Mouse (Mus musculus): ENCODE data around the gene Kif4. TPM values are rescaled to one million over a fixed set of nuclear protein-coding genes. Genes with fewer than 3 reads are reported as not detected.

Gene Kif4
- polyA plus RNA-seq, 1 experiment from 2014 or later: 4.8 TPM

DNA sequence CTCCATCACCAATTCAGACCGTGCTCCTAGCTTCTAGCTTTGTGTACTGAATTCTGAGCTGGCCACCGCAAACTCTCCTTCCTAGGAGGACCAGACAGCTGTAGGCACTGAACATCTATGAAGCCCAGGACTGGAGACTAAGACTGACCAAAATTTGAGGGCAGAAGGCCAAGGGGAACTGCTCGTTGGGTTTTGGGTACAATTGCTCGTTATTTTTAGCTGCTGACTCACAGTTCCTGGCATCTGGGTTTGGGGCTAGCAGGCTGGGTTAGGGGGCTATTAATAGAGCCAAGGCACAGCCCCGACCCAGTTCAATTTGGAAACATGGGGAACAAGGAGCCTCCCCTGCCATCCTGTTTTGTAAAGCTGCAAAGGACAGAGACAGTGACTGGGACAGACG lies 115.2 kb downstream of the Kif4 start:
- H3K27ac ChIP-seq: no peak overlapping the region
- H3K4me2 ChIP-seq (replicated peaks): no peak overlapping the region
- DNase-seq (ENCODE audit: low spot score) (no peak), ATAC-seq (ENCODE audit: low FRiP score) (no peak)
- WGBS: 74% methylated on average over 6 of the region's 6 CpGs
- H3K27me3 ChIP-seq (ENCODE audit: control insufficient read depth, insufficient read depth, low read length): no peaks in the 10 kb centered on the region
- no peak overlapping the region for H3K4me3 ChIP-seq (replicated peaks; ENCODE audit: low read length)
- no peak overlapping the region for H3K9ac ChIP-seq
- H3K9me3 ChIP-seq (ENCODE audit: control insufficient read depth, low read length): 0 out of 2 replicates have a peak, but pooled peaks cover 7% of the 10 kb centered on the region
- no peaks in the 10 kb centered on the region; the same call in 1 of the 2 replicates for H3K4me1 ChIP-seq (replicated peaks; ENCODE audit: control insufficient read depth, insufficient read depth, low read length)
- no peaks in the 10 kb centered on the region for H3K36me3 ChIP-seq (replicated peaks; ENCODE audit: control insufficient read depth, insufficient read depth)

DNA sequence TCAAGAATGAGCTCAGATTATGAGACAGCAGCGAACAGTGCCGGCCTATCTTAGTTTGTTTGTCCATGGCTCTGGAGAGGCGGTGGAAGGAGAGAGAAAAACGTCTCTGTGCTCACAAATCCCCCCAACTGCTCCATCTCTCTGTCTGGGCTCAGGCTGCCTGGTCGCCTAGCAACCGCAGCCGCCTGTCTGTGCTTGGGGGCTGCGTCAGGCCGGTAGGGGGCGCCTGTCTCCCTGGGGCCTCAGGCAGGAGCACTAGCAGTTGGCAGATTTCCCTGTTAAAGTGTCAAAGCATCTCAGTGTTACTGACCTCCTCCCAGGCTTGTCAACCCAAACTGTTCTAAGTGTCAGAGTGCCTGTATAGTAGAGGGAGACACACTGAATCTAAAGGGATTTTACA lies 116.4 kb downstream of the Kif4 start:
- Histone ChIP-seq H3K36me3 (replicated peaks; ENCODE audit: control insufficient read depth, insufficient read depth) (no peaks in the 10 kb centered on the region), H3K27ac (no peak overlapping the region), H3K27me3 (ENCODE audit: control insufficient read depth, insufficient read depth, low read length) (no peaks in the 10 kb centered on the region), H3K4me1 (replicated peaks; ENCODE audit: control insufficient read depth, insufficient read depth, low read length) (no peaks in the 10 kb centered on the region; the same call in 1 of the 2 replicates), H3K4me2 (replicated peaks) (no peak overlapping the region), H3K4me3 (replicated peaks; ENCODE audit: low read length) (no peak overlapping the region), H3K9me3 (ENCODE audit: control insufficient read depth, low read length) (0 out of 2 replicates have a peak, but pooled peaks cover 7% of the 10 kb centered on the region), H3K9ac (no peak overlapping the region)
- WGBS: 14% methylated on average over 10 of the region's 10 CpGs
- peak; percentile 65 for DNase-seq (ENCODE audit: low spot score)
- peak; percentile 70 for ATAC-seq (ENCODE audit: low FRiP score)

DNA sequence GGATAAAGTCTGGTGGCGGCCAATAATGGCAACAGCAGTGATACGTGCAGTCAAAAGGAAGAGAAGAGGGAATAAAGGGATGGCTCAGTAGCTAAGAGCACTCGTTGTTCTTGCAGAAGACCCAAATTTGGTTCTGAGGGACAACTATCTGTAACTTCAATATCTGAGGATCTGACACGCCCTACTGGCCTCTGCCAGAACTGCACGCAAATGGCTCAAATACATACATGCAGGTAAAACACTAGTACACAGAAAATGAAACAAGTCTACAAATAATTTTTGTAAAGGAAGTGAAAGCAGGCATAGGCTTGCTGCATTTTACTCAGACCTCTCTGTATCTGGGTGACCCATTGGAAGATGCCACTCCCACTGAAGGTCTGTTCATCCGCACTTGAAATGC lies 140.3 kb downstream of the Kif4 start:
- DNase-seq (ENCODE audit: low spot score): peak; percentile 23
- no peaks in the 10 kb centered on the region for H3K9me3 ChIP-seq (ENCODE audit: control insufficient read depth, low read length)

DNA sequence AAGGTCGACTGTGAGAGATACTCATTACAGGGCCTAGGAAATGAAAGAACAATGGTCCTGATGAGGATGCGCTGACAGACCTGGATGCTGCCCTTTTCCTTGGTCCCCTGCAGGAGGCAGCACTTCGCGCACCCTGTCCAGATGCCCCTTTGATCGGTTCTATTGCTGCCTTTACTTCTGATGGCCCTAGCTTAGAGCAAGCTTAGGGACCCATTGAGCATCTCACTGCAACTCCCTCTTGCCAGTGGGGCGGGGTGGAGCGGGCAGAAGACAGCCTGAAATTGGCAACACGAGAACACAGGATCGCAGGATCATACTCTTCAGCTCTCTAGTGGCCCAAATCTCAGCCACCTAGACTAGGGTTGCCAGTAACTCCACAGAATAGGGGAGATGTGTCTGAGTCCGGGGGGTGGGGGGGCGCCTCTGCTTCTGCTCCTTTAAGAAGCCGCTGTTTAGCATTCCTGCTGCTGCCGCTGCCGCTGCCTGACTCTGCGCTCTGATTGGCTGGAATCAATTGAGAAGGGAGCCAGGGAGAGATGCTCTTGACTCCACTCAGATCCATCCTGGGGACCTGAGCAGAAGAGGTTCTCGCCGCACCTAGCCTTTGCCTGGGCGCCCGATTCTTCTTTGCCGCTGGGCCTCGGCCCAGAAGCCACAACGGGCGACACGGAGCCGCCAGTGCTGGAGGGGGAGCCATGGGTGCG lies 141.8 kb downstream of the Kif4 start, which contains the start of gene Dlg3:
Gene Dlg3 (plus strand): TSS at position 542 of the 704 bp plus-strand sequence.
- Histone ChIP-seq H3K27ac (peak within 1 kb of the TSS; percentile 74), H3K4me3 (replicated peaks; ENCODE audit: low read length) (peak within 1 kb of the TSS; percentile 64), H3K27me3 (ENCODE audit: control insufficient read depth, insufficient read depth, low read length) (no peaks in the 10 kb centered on the region), H3K36me3 (replicated peaks; ENCODE audit: control insufficient read depth, insufficient read depth) (0 out of 2 replicates have a peak, but pooled peaks cover 3% of the 10 kb centered on the region), H3K4me1 (replicated peaks; ENCODE audit: control insufficient read depth, insufficient read depth, low read length) (0 out of 2 replicates have a peak, but pooled peaks cover 5% of the 10 kb centered on the region), H3K4me2 (replicated peaks) (peak within 1 kb of the TSS; percentile 59), H3K9me3 (ENCODE audit: control insufficient read depth, low read length) (no peaks in the 10 kb centered on the region), H3K9ac (peak within 1 kb of the TSS; percentile 84)
- 22% methylated on average over 23 of the region's 26 CpGs for WGBS
- ATAC-seq (ENCODE audit: low FRiP score) (peak; percentile 92), DNase-seq (ENCODE audit: low spot score) (peak; percentile 77)

More for the DNA sequence above, 140.3 kb downstream of the Kif4 start:
- Histone ChIP-seq H3K27me3 (ENCODE audit: control insufficient read depth, insufficient read depth, low read length) (no peaks in the 10 kb centered on the region), H3K4me2 (replicated peaks) (no peak overlapping the region), H3K4me1 (replicated peaks; ENCODE audit: control insufficient read depth, insufficient read depth, low read length) (0 out of 2 replicates have a peak, but pooled peaks cover 5% of the 10 kb centered on the region), H3K36me3 (replicated peaks; ENCODE audit: control insufficient read depth, insufficient read depth) (no peaks in the 10 kb centered on the region), H3K27ac (no peak overlapping the region), H3K9ac (no peak overlapping the region), H3K4me3 (replicated peaks; ENCODE audit: low read length) (no peak overlapping the region)
- ATAC-seq (ENCODE audit: low FRiP score): no peak
- 81% methylated on average over 6 of the region's 6 CpGs for WGBS

DNA sequence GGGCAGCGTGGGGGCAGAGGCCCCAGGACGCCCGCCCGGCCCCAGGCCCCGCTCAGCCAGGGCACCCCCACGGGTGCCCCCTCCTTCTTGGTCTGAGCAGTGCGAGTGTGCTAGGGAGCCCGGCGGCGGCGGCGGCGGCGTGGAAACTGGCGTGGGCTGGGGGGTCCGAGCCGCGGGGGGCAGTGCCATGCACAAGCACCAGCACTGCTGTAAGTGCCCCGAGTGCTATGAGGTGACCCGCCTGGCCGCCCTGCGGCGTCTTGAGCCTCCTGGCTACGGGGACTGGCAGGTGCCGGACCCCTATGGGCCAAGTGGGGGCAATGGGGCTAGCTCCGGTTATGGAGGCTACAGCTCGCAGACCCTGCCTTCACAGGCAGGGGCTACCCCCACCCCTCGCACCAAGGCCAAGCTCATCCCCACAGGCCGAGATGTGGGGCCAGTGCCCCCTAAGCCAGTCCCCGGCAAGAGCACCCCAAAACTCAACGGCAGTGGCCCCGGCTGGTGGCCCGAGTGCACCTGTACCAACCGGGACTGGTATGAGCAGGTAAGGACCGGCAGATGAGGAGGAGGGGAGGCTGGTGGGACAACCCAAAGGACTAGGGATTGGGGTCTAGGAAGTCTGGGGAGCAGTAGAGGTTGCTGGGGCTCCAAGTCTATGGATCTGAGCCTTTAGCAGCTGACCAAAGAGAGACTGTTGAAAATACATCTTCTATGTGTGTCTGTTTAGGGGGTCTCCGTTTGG lies 142.5 kb downstream of the Kif4 start:
- WGBS: 25% methylated on average over 24 of the region's 36 CpGs
- peak overlapping the region; percentile 74 for H3K27ac ChIP-seq
- H3K4me3 ChIP-seq (replicated peaks; ENCODE audit: low read length): peak overlapping the region; percentile 64
- H3K27me3 ChIP-seq (ENCODE audit: control insufficient read depth, insufficient read depth, low read length): no peaks in the 10 kb centered on the region
- H3K4me2 ChIP-seq (replicated peaks): peak overlapping the region; percentile 59
- no peaks in the 10 kb centered on the region for H3K9me3 ChIP-seq (ENCODE audit: control insufficient read depth, low read length)
- peak overlapping the region; percentile 84 for H3K9ac ChIP-seq
- 0 out of 2 replicates have a peak, but pooled peaks cover 3% of the 10 kb centered on the region for H3K36me3 ChIP-seq (replicated peaks; ENCODE audit: control insufficient read depth, insufficient read depth)
- H3K4me1 ChIP-seq (replicated peaks; ENCODE audit: control insufficient read depth, insufficient read depth, low read length): 0 out of 2 replicates have a peak, but pooled peaks cover 5% of the 10 kb centered on the region
- peak; percentile 24 for DNase-seq (ENCODE audit: low spot score)
- ATAC-seq (ENCODE audit: low FRiP score): peak; percentile 72

DNA sequence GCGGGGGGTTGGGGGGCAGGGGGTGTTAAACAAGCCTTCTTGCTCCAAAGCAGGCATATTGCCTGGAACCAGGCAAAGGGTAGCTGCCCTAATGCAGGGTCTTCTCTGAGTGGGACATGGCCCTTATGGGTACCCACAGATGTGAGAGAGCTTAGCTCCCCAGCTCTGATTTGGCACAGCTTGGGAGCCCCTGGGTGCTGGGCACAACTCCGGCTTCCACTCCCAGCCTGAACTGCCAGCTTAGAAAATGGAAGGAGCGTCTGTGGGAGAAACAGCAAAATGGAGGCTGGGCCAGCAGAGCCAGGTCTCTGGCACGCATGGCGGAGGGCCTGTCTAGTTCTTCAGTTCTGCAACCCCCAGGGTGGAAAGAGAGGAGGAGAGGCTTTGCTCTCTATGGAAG lies 143.7 kb downstream of the Kif4 start:
- Histone ChIP-seq H3K4me1 (replicated peaks; ENCODE audit: control insufficient read depth, insufficient read depth, low read length) (0 out of 2 replicates have a peak, but pooled peaks cover 5% of the 10 kb centered on the region), H3K27me3 (ENCODE audit: control insufficient read depth, insufficient read depth, low read length) (no peaks in the 10 kb centered on the region), H3K9me3 (ENCODE audit: control insufficient read depth, low read length) (no peaks in the 10 kb centered on the region), H3K4me3 (replicated peaks; ENCODE audit: low read length) (peak overlapping the region; percentile 64), H3K4me2 (replicated peaks) (peak overlapping the region; percentile 59), H3K27ac (peak overlapping the region; percentile 74), H3K9ac (peak overlapping the region; percentile 84), H3K36me3 (replicated peaks; ENCODE audit: control insufficient read depth, insufficient read depth) (peaks cover 3% of the 10 kb centered on the region; the same call in 1 of the 2 replicates)
- WGBS: 59% methylated on average over 5 of the region's 5 CpGs
- DNase-seq (ENCODE audit: low spot score) (no peak), ATAC-seq (ENCODE audit: low FRiP score) (no peak)

DNA sequence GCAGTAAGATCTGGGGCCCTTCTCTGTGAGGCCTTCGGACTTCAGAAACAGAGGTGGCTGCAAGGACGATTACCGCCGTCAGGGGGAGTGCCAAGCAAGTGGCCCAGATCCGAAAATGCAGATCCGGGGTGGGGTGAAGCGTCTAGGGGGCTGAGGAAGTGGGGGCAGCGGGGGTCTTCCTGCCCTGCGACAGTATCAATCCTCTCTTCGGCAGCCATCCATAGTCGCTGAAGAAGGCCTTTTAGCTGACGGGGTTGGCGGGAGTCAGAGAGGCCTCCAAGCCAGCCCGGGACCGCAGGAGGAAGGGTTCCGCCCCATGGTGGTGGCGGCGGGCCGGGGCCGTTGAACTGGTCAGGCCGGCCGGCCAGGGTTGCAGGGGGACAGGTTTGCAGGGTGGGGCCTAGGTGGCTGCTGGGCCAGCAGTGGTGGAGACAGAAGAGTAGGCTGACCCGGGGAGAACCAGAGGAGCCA lies 148.8 kb downstream of the Kif4 start:
- H3K4me3 ChIP-seq (replicated peaks; ENCODE audit: low read length): peak overlapping the region; percentile 26
- no peak overlapping the region for H3K27ac ChIP-seq
- H3K4me1 ChIP-seq (replicated peaks; ENCODE audit: control insufficient read depth, insufficient read depth, low read length): peaks cover 14% of the 10 kb centered on the region; the same call in 1 of the 2 replicates
- WGBS: 22% methylated on average over 23 of the region's 23 CpGs
- no peaks in the 10 kb centered on the region for H3K9me3 ChIP-seq (ENCODE audit: control insufficient read depth, low read length)
- H3K9ac ChIP-seq: peak overlapping the region; percentile 49
- ATAC-seq (ENCODE audit: low FRiP score): no peak
- peaks cover 3% of the 10 kb centered on the region for H3K36me3 ChIP-seq (replicated peaks; ENCODE audit: control insufficient read depth, insufficient read depth)
- peak; percentile 45 for DNase-seq (ENCODE audit: low spot score)
- H3K27me3 ChIP-seq (ENCODE audit: control insufficient read depth, insufficient read depth, low read length): no peaks in the 10 kb centered on the region
- H3K4me2 ChIP-seq (replicated peaks): peak overlapping the region; percentile 40

DNA sequence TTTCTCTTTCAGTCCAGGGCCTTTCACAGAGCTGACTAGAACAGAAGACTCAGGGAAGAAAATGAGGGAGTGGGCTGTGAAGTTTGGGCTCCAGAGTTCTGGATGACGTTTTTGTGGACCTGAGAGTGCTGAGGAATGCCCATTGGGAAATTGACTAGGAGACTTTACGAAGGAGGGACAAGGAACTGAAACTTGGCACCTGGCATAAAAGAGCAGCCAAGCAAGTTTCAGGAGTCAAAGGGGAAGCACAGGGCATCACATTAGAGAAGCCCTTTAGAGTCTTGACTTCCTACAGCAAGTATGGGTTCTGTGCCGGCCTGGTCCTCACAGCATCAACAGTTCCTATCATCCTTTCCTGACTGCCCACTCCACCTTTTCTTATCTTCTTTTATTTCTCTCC lies 149.9 kb downstream of the Kif4 start:
- Histone ChIP-seq H3K36me3 (replicated peaks; ENCODE audit: control insufficient read depth, insufficient read depth) (peaks cover 3% of the 10 kb centered on the region), H3K9ac (no peak overlapping the region), H3K9me3 (ENCODE audit: control insufficient read depth, low read length) (no peaks in the 10 kb centered on the region), H3K4me3 (replicated peaks; ENCODE audit: low read length) (no peak overlapping the region), H3K4me1 (replicated peaks; ENCODE audit: control insufficient read depth, insufficient read depth, low read length) (peaks cover 11% of the 10 kb centered on the region; the same call in 1 of the 2 replicates), H3K27me3 (ENCODE audit: control insufficient read depth, insufficient read depth, low read length) (no peaks in the 10 kb centered on the region), H3K27ac (no peak overlapping the region), H3K4me2 (replicated peaks) (no peak overlapping the region)
- WGBS: 89% methylated on average over 3 of the region's 3 CpGs
- ATAC-seq (ENCODE audit: low FRiP score) (no peak), DNase-seq (ENCODE audit: low spot score) (no peak)

DNA sequence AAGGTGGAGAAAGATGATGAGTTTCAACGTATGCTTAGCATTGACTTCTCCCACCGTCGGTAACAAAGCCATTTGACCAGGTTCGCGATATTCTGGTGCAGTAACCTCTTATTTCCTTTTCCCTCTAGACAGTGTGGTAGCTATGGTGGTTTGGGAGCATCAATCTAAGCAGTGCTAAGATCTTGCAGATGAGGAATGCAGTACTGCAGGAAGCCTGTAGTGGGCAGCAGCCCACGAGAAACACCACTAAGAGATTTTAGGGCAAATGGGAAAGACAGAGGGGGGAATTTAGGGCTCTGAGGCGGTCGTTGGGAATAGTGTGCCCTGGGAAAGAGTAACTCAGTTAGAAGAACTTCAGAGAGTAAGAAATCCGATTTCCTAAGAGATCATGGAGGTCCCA lies 151.0 kb downstream of the Kif4 start:
- ATAC-seq (ENCODE audit: low FRiP score) (peak; percentile 65), DNase-seq (ENCODE audit: low spot score) (peak; percentile 64)
- no peaks in the 10 kb centered on the region for H3K27me3 ChIP-seq (ENCODE audit: control insufficient read depth, insufficient read depth, low read length)
- H3K9ac ChIP-seq: no peak overlapping the region
- H3K9me3 ChIP-seq (ENCODE audit: control insufficient read depth, low read length): no peaks in the 10 kb centered on the region
- 21% methylated on average over 9 of the region's 9 CpGs for WGBS
- H3K36me3 ChIP-seq (replicated peaks; ENCODE audit: control insufficient read depth, insufficient read depth): peaks cover 3% of the 10 kb centered on the region
- H3K4me2 ChIP-seq (replicated peaks): peak overlapping the region; percentile 55
- H3K4me3 ChIP-seq (replicated peaks; ENCODE audit: low read length): peak overlapping the region; percentile 39
- peak overlapping the region; percentile 80 for H3K27ac ChIP-seq
- peaks cover 9% of the 10 kb centered on the region; the same call in 1 of the 2 replicates for H3K4me1 ChIP-seq (replicated peaks; ENCODE audit: control insufficient read depth, insufficient read depth, low read length)

All from hindbrain, embryonic 14.5 days (tissue).